Mouse (Mus musculus): ENCODE data around the gene Klk4. TPM values are rescaled to one million over a fixed set of nuclear protein-coding genes. Genes with fewer than 3 reads are reported as not detected.
A peak's percentile ranks its signal among the peaks of the same experiment; 100 is the strongest.

The Klk4 gene
- polyA plus RNA-seq, 1 experiment from 2014 or later = not detected

- 69% methylated on average over 7 of the region's 7 CpGs for WGBS
- DNase-seq (ENCODE audit: low spot score) = peak; percentile 5
Observed at GRCm38 (mm10) chr7:43856307-43856706, 24.7 kb upstream of the Klk4 start.

GRCm38 (mm10) chr7:43857501-43857900 is 23.5 kb upstream of the Klk4 start:
- WGBS = 87% methylated on average over 12 of the region's 12 CpGs
- TF ChIP-seq CTCF (IDR thresholded peaks at IDR 0.05) = no peak
- no peak for TF ChIP-seq EP300 (IDR thresholded peaks at IDR 0.05)
- DNase-seq (ENCODE audit: low spot score) (no peak), ATAC-seq (no peak)
- no peak overlapping the region for H3K9ac ChIP-seq (replicated peaks; ENCODE audit: low read depth)
- no peaks in the 10 kb centered on the region for H3K9me3 ChIP-seq (ENCODE audit: low read length)
- no peak overlapping the region for H3K27ac ChIP-seq (ENCODE audit: low read length)
- no peaks in the 10 kb centered on the region for H3K27me3 ChIP-seq (replicated peaks; ENCODE audit: insufficient read depth, low read length)
- H3K4me1 ChIP-seq (ENCODE audit: insufficient read depth, low read depth, low read length) = no peaks in the 10 kb centered on the region
- no peak overlapping the region for H3K4me3 ChIP-seq (ENCODE audit: low read depth, low read length)
- H3K4me2 ChIP-seq (replicated peaks; ENCODE audit: low read depth, low read length) = no peak overlapping the region
- H3K36me3 ChIP-seq (ENCODE audit: insufficient read depth, low read length) = no peaks in the 10 kb centered on the region

More at GRCm38 (mm10) chr7:43856307-43856706, 24.7 kb upstream of the Klk4 start:
- no peak overlapping the region for H3K9ac ChIP-seq (replicated peaks; ENCODE audit: low read depth)
- no peaks in the 10 kb centered on the region for H3K4me1 ChIP-seq (ENCODE audit: insufficient read depth, low read depth, low read length)
- no peak overlapping the region for H3K4me2 ChIP-seq (replicated peaks; ENCODE audit: low read depth, low read length)
- no peak for ATAC-seq
- H3K9me3 ChIP-seq (ENCODE audit: low read length) = no peaks in the 10 kb centered on the region
- no peaks in the 10 kb centered on the region for H3K36me3 ChIP-seq (ENCODE audit: insufficient read depth, low read length)
- no peak for TF ChIP-seq CTCF (IDR thresholded peaks at IDR 0.05)
- no peak for TF ChIP-seq EP300 (IDR thresholded peaks at IDR 0.05)
- H3K27me3 ChIP-seq (replicated peaks; ENCODE audit: insufficient read depth, low read length) = no peaks in the 10 kb centered on the region
- no peak overlapping the region for H3K4me3 ChIP-seq (ENCODE audit: low read depth, low read length)
- H3K27ac ChIP-seq (ENCODE audit: low read length) = peak overlapping the region; percentile 11; the same call in 1 of the 2 replicates

- Histone ChIP-seq H3K27me3 (replicated peaks; ENCODE audit: insufficient read depth, low read length) (no peaks in the 10 kb centered on the region), H3K4me2 (replicated peaks; ENCODE audit: low read depth, low read length) (no peak overlapping the region), H3K36me3 (ENCODE audit: insufficient read depth, low read length) (no peaks in the 10 kb centered on the region), H3K4me1 (ENCODE audit: insufficient read depth, low read depth, low read length) (no peaks in the 10 kb centered on the region), H3K27ac (ENCODE audit: low read length) (no peak overlapping the region), H3K4me3 (ENCODE audit: low read depth, low read length) (no peak overlapping the region), H3K9me3 (ENCODE audit: low read length) (no peaks in the 10 kb centered on the region), H3K9ac (replicated peaks; ENCODE audit: low read depth) (no peak overlapping the region)
- no peak for ATAC-seq
- 78% methylated on average over 8 of the region's 8 CpGs for WGBS
- TF ChIP-seq CTCF (IDR thresholded peaks at IDR 0.05) (no peak), EP300 (IDR thresholded peaks at IDR 0.05) (no peak)
- no peak for DNase-seq (ENCODE audit: low spot score)
Observed at GRCm38 (mm10) chr7:43860411-43860810, 20.5 kb upstream of the Klk4 start.

GRCm38 (mm10) chr7:43873237-43873636 is 7.7 kb upstream of the Klk4 start:
- Histone ChIP-seq H3K27ac (ENCODE audit: low read length) (no peak overlapping the region), H3K4me2 (replicated peaks; ENCODE audit: low read depth, low read length) (no peak overlapping the region), H3K36me3 (ENCODE audit: insufficient read depth, low read length) (no peaks in the 10 kb centered on the region), H3K4me3 (ENCODE audit: low read depth, low read length) (no peak overlapping the region), H3K4me1 (ENCODE audit: insufficient read depth, low read depth, low read length) (no peaks in the 10 kb centered on the region), H3K9me3 (ENCODE audit: low read length) (no peaks in the 10 kb centered on the region), H3K9ac (replicated peaks; ENCODE audit: low read depth) (no peak overlapping the region), H3K27me3 (replicated peaks; ENCODE audit: insufficient read depth, low read length) (no peaks in the 10 kb centered on the region)
- no peak for ATAC-seq
- WGBS = 4% methylated on average over 10 of the region's 10 CpGs
- peak; percentile 55 for DNase-seq (ENCODE audit: low spot score)
- no peak for TF ChIP-seq EP300 (IDR thresholded peaks at IDR 0.05)
- TF ChIP-seq CTCF (IDR thresholded peaks at IDR 0.05) = peak; percentile 86

GRCm38 (mm10) chr7:43873674-43874073 is 7.3 kb upstream of the Klk4 start:
- H3K4me3 ChIP-seq (ENCODE audit: low read depth, low read length) = no peak overlapping the region
- H3K9ac ChIP-seq (replicated peaks; ENCODE audit: low read depth) = no peak overlapping the region
- H3K27me3 ChIP-seq (replicated peaks; ENCODE audit: insufficient read depth, low read length) = no peaks in the 10 kb centered on the region
- no peaks in the 10 kb centered on the region for H3K9me3 ChIP-seq (ENCODE audit: low read length)
- TF ChIP-seq EP300 (IDR thresholded peaks at IDR 0.05) = no peak
- TF ChIP-seq CTCF (IDR thresholded peaks at IDR 0.05) = no peak
- WGBS = 75% methylated on average over 3 of the region's 3 CpGs
- no peak for DNase-seq (ENCODE audit: low spot score)
- no peak overlapping the region for H3K27ac ChIP-seq (ENCODE audit: low read length)
- no peaks in the 10 kb centered on the region for H3K36me3 ChIP-seq (ENCODE audit: insufficient read depth, low read length)
- ATAC-seq = no peak
- no peak overlapping the region for H3K4me2 ChIP-seq (replicated peaks; ENCODE audit: low read depth, low read length)
- no peaks in the 10 kb centered on the region for H3K4me1 ChIP-seq (ENCODE audit: insufficient read depth, low read depth, low read length)

GRCm38 (mm10) chr7:43874868-43875375 is 6.0 kb upstream of the Klk4 start:
- Histone ChIP-seq H3K4me3 (ENCODE audit: low read depth, low read length) (no peak overlapping the region), H3K27me3 (replicated peaks; ENCODE audit: insufficient read depth, low read length) (no peaks in the 10 kb centered on the region), H3K36me3 (ENCODE audit: insufficient read depth, low read length) (no peaks in the 10 kb centered on the region), H3K27ac (ENCODE audit: low read length) (no peak overlapping the region), H3K9ac (replicated peaks; ENCODE audit: low read depth) (no peak overlapping the region), H3K4me2 (replicated peaks; ENCODE audit: low read depth, low read length) (no peak overlapping the region), H3K9me3 (ENCODE audit: low read length) (no peaks in the 10 kb centered on the region), H3K4me1 (ENCODE audit: insufficient read depth, low read depth, low read length) (no peaks in the 10 kb centered on the region)
- ATAC-seq (no peak), DNase-seq (ENCODE audit: low spot score) (no peak)
- no peak for TF ChIP-seq EP300 (IDR thresholded peaks at IDR 0.05)
- TF ChIP-seq CTCF (IDR thresholded peaks at IDR 0.05) = no peak
- 77% methylated on average over 6 of the region's 6 CpGs for WGBS

- no peak overlapping the region for H3K4me3 ChIP-seq (ENCODE audit: low read depth, low read length)
- TF ChIP-seq EP300 (IDR thresholded peaks at IDR 0.05) = no peak
- TF ChIP-seq CTCF (IDR thresholded peaks at IDR 0.05) = no peak
- H3K27ac ChIP-seq (ENCODE audit: low read length) = no peak overlapping the region
- H3K9me3 ChIP-seq (ENCODE audit: low read length) = no peaks in the 10 kb centered on the region
- 57% methylated on average over 4 of the region's 4 CpGs for WGBS
- no peaks in the 10 kb centered on the region for H3K4me1 ChIP-seq (ENCODE audit: insufficient read depth, low read depth, low read length)
- H3K36me3 ChIP-seq (ENCODE audit: insufficient read depth, low read length) = no peaks in the 10 kb centered on the region
- DNase-seq (ENCODE audit: low spot score) (no peak), ATAC-seq (no peak)
- H3K4me2 ChIP-seq (replicated peaks; ENCODE audit: low read depth, low read length) = no peak overlapping the region
- H3K9ac ChIP-seq (replicated peaks; ENCODE audit: low read depth) = no peak overlapping the region
- no peaks in the 10 kb centered on the region for H3K27me3 ChIP-seq (replicated peaks; ENCODE audit: insufficient read depth, low read length)
Observed at GRCm38 (mm10) chr7:43876444-43876843, 4.5 kb upstream of the Klk4 start.

Measured in lung, postnatal 0 days (tissue).